Mouse (Mus musculus) forebrain, embryonic 14.5 days (tissue): ENCODE measurements at regions not wholly inside any gene's neighbourhood (a gene's known extent, or its start where the extent isn't known, plus 50 kb on each side); places are given as distances from the start of the nearest gene placed in this dataset.

ENCODE experiments used
- ATAC-seq: fragments of 200-750 bp; cut with Nextera tagmentation; 2 replicates; pipeline ENCODE4 v1.8.0; 2017; ENCODE audit warnings: mild to moderate bottlenecking, moderate library complexity
- DNase-seq: peaks from one replicate; pipeline ENCODE4 v3.0.0-alpha.2; 2015; ENCODE audit warnings: low spot score
- H3K27ac ChIP-seq: fragments of 300-500 bp; sonication (generic); 2 replicates; pipeline ENCODE4 v1.5.1; 2014; ENCODE audit warnings: low read depth, mild to moderate bottlenecking, control low read depth, low read length, moderate library complexity
- H3K27me3 ChIP-seq: fragments of 300-500 bp; sonication (generic); replicated peaks from 2 replicates; pipeline ENCODE4 v1.6.1; 2014; ENCODE audit warnings: low read length, control low read depth, mixed read lengths; ENCODE audit not compliant: control insufficient read depth, insufficient read depth
- H3K36me3 ChIP-seq: fragments of 300-500 bp; sonication (generic); 2 replicates; pipeline ENCODE4 v1.6.1; 2014; ENCODE audit warnings: low read length, control low read depth; ENCODE audit not compliant: control insufficient read depth, insufficient read depth
- H3K4me1 ChIP-seq: fragments of 300-500 bp; sonication (generic); 2 replicates; pipeline ENCODE4 v1.6.1; 2014; ENCODE audit warnings: antibody characterized with exemption, low read length, control low read depth; ENCODE audit not compliant: control insufficient read depth, insufficient read depth
- H3K4me2 ChIP-seq: fragments of 300-500 bp; sonication (generic); 2 replicates; pipeline ENCODE4 v1.6.1; 2014; ENCODE audit warnings: mild to moderate bottlenecking, control low read depth, low read length
- H3K4me3 ChIP-seq: fragments of 300-500 bp; sonication (generic); 2 replicates; pipeline ENCODE4 v1.5.1; 2014; ENCODE audit warnings: low read depth, low read length, control low read depth
- H3K9ac ChIP-seq: fragments of 300-500 bp; sonication (generic); 2 replicates; pipeline ENCODE4 v1.6.1; 2014; ENCODE audit warnings: mild to moderate bottlenecking, low read length, control low read depth, moderate library complexity
- H3K9me3 ChIP-seq: fragments of 300-500 bp; sonication (generic); replicated peaks from 2 replicates; pipeline ENCODE4 v1.6.1; 2016; ENCODE audit warnings: low read length, control low read depth, mixed read lengths; ENCODE audit not compliant: control insufficient read depth
- WGBS: fragments of 180-500 bp; shearing (Covaris S2); extraction: QIAGEN DNeasy Blood & Tissue Kit; methylation state at CpG from one replicate; pipeline ENCODE4 v1.1.7; 2014; 5-methylcytosine and 5-hydroxymethylcytosine counted together

DNA sequence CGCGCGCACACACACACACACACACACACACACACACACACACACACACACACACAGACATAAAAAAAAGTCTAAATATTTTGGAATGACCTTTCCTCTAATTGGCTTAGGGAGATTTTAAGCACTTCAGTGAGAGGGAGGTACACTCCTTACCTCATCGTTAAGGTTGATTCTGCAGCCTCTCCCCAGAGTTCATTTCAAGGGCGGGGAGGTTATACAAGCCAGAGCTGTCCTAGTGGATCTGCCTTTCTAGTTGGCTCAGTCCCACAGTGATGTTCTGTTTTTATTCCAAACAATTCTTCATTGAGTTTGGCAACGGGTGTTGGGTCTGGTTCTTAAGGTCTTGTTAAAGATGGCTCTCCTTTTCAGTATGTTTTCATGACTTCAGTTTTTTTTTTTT is 64.8 kb upstream of the Eif4g2 start:
- Histone ChIP-seq H3K4me2 (no peak overlapping the region), H3K27me3 (no peaks in the 10 kb centered on the region), H3K9me3 (no peaks in the 10 kb centered on the region), H3K4me1 (no peaks in the 10 kb centered on the region), H3K4me3 (no peak overlapping the region), H3K36me3 (no peaks in the 10 kb centered on the region), H3K27ac (no peak overlapping the region), H3K9ac (no peak overlapping the region)
- 83% methylated on average over 6 of the region's 6 CpGs for WGBS
- ATAC-seq, result no peak
- no peak for DNase-seq

DNA sequence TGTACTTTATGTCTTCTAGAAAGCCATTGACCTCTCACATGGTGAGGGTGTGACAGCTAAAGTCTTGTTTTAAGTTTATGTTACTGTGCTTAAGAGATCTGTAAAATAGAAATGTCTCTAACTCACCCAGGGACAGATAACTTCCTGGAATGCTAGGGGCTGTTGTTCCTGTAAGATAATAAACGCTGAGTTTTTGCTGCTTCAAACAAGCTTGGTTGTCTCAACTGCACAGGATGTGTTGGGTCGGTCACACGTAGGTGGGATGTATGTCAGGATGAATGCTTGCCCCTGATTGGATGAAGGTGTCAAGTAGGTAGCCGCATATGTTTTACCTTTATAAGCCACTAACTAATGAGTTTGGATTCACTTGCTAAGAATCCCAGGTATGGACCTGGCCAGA is 63.8 kb upstream of the Eif4g2 start:
- 91% methylated on average over 4 of the region's 4 CpGs for WGBS
- Histone ChIP-seq H3K9me3 (no peaks in the 10 kb centered on the region), H3K27me3 (no peaks in the 10 kb centered on the region), H3K9ac (no peak overlapping the region), H3K4me1 (no peaks in the 10 kb centered on the region), H3K4me3 (no peak overlapping the region), H3K4me2 (no peak overlapping the region), H3K36me3 (no peaks in the 10 kb centered on the region), H3K27ac (no peak overlapping the region)
- ATAC-seq, result no peak
- DNase-seq, result no peak

DNA sequence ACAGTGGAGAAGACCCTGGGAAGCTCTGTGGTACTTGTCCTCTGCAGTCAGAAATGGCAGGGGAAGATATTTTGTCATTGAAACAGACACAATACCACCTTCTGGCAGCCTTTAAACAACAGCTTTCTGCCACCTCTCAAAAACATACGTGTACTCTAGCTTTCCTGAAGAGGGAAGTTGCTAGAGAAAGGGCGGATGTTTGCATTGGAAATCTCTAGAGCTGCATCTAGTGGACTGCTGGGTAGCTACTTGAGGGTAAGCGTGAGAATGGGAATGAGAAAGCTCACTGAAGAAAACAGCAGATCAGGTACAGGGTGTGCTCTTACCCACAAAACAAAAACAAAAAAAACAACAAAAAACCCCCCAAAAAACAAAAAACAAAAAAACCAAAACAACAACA is 61.4 kb upstream of the Eif4g2 start:
- Histone ChIP-seq H3K27ac (no peak overlapping the region), H3K9ac (no peak overlapping the region), H3K4me2 (no peak overlapping the region), H3K4me1 (no peaks in the 10 kb centered on the region), H3K36me3 (no peaks in the 10 kb centered on the region), H3K27me3 (no peaks in the 10 kb centered on the region), H3K4me3 (no peak overlapping the region), H3K9me3 (no peaks in the 10 kb centered on the region)
- no peak for ATAC-seq
- no peak for DNase-seq
- WGBS, result 80% methylated on average over 3 of the region's 3 CpGs

DNA sequence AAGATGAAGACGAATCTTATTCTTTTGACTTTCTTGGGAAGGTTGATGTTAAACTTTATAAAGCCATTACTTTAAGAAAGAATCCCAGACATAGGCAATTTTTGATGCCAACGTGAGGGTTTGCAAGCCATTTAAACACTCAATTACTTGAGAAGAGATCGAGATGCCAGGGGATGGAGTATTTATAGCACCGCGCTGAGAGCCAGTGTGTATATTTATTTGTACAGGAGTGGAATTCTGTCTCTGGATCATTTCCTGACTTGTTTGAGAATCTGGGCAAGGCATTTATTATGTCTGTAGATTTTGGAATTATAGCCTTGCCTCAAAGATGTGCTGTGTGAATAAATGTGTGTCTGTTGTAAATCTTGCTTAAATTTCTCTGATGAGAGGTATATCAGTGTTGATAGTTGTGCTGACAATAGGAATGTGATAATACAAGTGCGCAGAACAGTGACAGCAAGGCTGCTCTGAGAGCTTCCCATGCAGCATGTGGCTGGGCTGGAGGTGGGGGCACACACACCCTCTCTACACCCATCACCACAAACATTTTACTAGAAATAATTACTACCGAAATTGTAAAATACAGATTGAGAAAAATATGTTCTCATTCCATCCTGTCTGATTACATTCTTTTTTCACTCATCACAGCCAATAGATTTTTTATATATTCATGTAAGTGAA is 58.6 kb upstream of the Eif4g2 start:
- Histone ChIP-seq H3K9ac (no peak overlapping the region), H3K4me2 (no peak overlapping the region), H3K4me3 (no peak overlapping the region), H3K27me3 (no peaks in the 10 kb centered on the region), H3K4me1 (no peaks in the 10 kb centered on the region), H3K36me3 (no peaks in the 10 kb centered on the region), H3K9me3 (no peaks in the 10 kb centered on the region), H3K27ac (no peak overlapping the region)
- DNase-seq, result no peak
- WGBS, result 83% methylated on average over 7 of the region's 7 CpGs
- ATAC-seq, result no peak

DNA sequence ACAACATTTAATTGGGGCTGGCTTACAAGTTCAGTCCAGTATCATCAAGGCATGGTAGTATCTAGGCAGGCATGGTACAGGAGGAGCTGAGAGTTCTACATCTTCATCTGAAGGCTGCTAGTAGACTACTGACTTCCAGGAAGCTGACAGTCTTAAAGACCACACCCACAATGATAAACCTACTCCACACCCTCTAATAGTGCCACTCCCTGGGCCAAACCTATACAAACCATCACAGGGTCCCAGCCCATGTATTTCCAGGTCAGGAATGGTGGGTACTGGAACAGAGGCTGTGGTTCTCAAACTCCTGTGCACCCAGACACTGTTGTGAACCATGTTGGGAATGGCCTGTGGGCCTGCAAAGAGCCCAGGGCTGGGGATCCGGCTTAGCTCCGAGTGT is 55.2 kb upstream of the Eif4g2 start:
- no peak overlapping the region for H3K9ac ChIP-seq
- H3K9me3 ChIP-seq, result no peaks in the 10 kb centered on the region
- no peak overlapping the region for H3K27ac ChIP-seq
- ATAC-seq, result no peak
- no peak overlapping the region for H3K4me3 ChIP-seq
- H3K36me3 ChIP-seq, result no peaks in the 10 kb centered on the region
- no peak for DNase-seq
- WGBS, result 95% methylated on average over 2 of the region's 2 CpGs
- no peak overlapping the region for H3K4me2 ChIP-seq
- H3K4me1 ChIP-seq, result no peaks in the 10 kb centered on the region
- H3K27me3 ChIP-seq, result no peaks in the 10 kb centered on the region

DNA sequence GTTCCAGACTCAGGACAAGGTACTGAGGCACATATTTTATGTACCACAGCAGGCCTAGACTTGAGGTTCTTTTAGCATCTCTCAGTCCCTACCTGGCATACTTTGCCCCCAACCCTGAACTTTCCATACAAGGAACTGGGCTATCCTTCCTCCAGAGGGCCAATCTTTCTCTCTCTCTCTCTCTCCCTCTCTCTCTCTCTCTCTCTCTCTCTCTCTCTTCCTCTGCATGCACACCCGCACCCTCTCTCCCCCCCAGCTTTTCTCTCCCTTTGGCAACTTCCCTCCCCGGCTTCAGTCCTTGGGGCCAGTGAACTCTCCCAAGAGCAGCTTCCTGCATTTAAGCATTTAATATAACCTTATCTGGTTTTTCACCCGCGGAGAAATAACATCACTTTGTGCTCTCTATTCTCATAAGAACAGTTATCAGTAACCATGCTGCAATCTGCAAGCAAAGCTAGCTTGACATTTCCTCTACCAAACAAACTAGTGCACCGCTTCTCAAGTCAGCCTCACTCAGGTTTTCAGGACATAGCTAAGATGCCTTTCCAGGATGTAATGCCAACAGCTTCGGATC is 53.3 kb upstream of the Eif4g2 start:
- 90% methylated on average over 6 of the region's 6 CpGs for WGBS
- ATAC-seq, result no peak
- no peak overlapping the region for H3K27ac ChIP-seq
- H3K4me2 ChIP-seq, result no peak overlapping the region
- no peaks in the 10 kb centered on the region for H3K36me3 ChIP-seq
- H3K4me1 ChIP-seq, result no peaks in the 10 kb centered on the region
- H3K9ac ChIP-seq, result no peak overlapping the region
- H3K4me3 ChIP-seq, result no peak overlapping the region
- no peak for DNase-seq
- no peaks in the 10 kb centered on the region for H3K9me3 ChIP-seq
- H3K27me3 ChIP-seq, result no peaks in the 10 kb centered on the region

DNA sequence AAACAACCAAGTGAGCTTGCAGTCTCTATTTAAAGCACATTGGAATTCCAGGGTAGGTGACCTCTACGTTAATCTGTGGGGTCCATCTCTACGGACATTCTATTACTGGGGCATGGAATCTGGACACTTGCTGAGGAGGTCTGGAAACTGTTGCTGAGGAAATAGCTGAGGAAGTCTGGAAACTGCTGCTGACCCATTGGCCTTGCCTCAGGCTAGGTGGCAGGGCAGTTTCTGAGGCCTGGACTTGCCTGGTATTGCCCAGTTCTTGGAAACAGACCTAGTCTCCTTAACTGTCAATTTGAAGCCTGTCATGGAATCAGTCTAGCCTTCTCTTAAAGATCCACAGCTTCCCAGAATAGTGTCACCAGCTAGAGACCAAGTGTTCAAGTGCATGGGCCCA is 51.7 kb upstream of the Eif4g2 start:
- no peaks in the 10 kb centered on the region for H3K9me3 ChIP-seq
- H3K9ac ChIP-seq, result no peak overlapping the region
- DNase-seq, result no peak
- ATAC-seq, result no peak
- H3K27me3 ChIP-seq, result no peaks in the 10 kb centered on the region
- H3K36me3 ChIP-seq, result no peaks in the 10 kb centered on the region
- no peak overlapping the region for H3K4me2 ChIP-seq
- H3K27ac ChIP-seq, result no peak overlapping the region
- H3K4me3 ChIP-seq, result no peak overlapping the region
- 98% methylated on average over 2 of the region's 2 CpGs for WGBS
- no peaks in the 10 kb centered on the region for H3K4me1 ChIP-seq
